Mouse (Mus musculus) kidney, adult 9 months (tissue): ENCODE results near the gene Cdca4.

Source experiments
- DNase-seq: peaks from one replicate; pipeline ENCODE4 v3.0.0; 2022

Gene Cdca4

GRCm38 (mm10) chr12:112798716-112799115 is 30.5 kb downstream of the Cdca4 start:
- DNase-seq = no peak

GRCm38 (mm10) chr12:112798332-112798681 is 30.9 kb downstream of the Cdca4 start:
- DNase-seq = no peak

DNA sequence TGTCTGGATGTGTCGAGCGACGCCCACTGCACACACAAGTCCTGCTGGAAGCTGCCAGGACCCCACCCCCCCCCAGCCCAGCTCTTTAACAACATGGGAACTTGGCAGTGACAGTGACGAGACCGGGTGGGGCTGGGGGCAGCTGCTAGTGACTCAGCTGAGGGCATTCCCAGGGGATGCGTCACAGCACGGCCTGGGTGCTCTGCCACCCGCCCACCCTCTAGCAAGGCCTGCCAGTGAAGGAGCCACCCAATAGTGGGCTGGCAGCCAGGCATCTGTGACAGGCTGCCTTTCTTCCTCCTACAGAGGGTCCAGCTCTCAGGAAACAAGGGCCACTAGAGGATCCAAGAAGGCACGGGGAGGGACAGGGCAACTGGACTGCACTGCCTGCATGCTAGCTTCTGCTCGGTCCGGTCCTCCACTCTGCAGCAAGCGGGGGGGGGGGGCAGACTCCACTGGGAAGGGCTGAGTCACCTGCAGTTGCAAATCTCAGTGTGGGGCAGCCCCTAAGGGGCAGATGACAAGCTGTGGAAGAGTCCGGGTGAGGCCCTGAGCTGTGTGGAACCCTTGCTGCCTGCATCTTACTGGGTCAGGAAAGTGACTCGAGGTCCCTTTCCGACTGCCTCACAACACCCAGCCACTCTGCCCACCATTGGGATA is 31.4 kb downstream of the Cdca4 start:
- DNase-seq = no peak

- no peak for DNase-seq
Observed at GRCm38 (mm10) chr12:112796551-112797510, 32.4 kb downstream of the Cdca4 start.

GRCm38 (mm10) chr12:112795466-112796104 is 33.6 kb downstream of the Cdca4 start:
- no peak for DNase-seq

- no peak for DNase-seq
Observed at GRCm38 (mm10) chr12:112794998-112795397, 34.2 kb downstream of the Cdca4 start.

DNA sequence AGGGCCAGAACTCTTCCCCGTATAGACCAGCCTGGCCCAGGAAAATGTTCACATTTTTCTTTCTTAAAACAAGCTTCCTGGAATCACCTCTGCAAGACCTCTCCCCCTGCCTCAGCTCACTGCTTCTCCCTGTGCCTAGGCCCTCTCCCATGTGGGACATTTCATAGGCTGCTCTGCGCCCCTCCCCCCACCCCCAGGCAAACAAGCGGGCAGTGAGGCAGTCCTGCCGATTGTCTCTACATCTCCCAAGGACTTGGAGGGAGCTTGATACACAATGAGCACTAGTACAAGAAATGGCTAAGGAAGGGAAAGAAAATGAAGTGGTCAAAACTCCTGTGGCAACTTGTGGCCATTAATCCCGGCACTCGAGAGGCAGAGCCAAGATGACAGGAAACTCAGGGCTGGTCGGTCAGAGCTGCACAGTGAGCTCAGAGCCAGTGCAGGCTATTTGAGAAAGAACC is 34.8 kb downstream of the Cdca4 start:
- no peak for DNase-seq

- DNase-seq = no peak
Observed at GRCm38 (mm10) chr12:112793601-112794355, 35.4 kb downstream of the Cdca4 start.

DNA sequence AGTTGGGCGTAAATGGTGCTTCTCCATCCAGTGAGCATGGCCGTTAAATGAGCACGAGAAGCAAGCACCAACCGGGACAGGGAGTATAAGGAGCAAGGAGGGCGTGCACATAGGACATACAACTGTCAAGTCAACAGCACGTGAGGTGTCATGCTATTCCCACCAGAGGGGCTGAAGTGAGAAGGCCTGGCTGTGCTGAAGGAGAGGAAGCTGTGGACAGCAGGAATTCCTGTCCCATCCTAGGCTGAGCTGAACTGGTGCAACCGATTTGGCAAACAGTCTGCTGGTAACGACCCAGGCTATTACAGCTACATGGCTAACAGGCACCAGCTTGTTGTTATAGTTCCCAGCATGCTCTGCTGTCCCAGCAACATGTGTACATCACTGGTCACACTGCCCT is 38.2 kb downstream of the Cdca4 start:
- no peak for DNase-seq

DNA sequence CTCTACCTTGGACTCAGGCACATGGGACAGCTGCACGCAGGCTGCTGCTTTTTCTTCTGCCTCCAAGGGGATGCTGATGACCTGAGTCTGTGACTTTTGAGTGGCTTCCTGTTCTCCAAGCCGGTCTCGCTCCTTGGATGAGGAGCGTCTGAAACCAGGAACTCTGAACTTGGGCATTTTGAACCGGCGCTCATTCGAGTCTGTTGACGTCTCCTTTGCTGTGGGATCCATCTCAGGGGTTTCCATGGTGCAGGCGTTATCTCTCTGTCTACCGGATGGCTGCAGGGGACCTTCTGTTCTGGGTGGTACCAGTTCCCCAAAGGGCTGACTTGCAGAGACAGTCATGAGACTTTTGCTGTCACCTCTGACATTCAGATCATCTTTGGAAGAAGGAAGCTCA is 54.7 kb downstream of the Cdca4 start:
- DNase-seq = no peak

- no peak for DNase-seq
Observed at GRCm38 (mm10) chr12:112774026-112774425, 55.2 kb downstream of the Cdca4 start.

DNA sequence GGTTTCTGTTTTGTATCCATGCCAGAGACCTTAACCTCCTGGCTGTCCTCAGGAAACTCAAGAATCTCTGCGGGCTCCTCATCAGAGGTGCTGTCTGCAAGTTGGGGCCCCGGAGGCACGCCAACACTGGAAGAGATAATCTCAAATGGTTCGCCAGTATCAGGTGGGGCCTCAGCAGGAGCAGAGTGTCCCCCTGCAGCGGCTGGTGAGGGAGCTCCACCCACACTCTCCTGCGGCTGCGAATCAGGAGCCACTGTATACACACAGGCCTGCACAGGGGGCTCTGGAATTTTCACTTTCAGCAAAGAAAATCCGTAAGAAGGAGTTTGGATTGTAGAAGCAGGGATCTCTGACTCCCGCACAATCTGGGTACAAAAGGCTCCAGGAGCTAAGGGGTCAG is 55.9 kb downstream of the Cdca4 start:
- DNase-seq = no peak

- no peak for DNase-seq
Observed at GRCm38 (mm10) chr12:112772306-112772705, 56.9 kb downstream of the Cdca4 start.

DNA sequence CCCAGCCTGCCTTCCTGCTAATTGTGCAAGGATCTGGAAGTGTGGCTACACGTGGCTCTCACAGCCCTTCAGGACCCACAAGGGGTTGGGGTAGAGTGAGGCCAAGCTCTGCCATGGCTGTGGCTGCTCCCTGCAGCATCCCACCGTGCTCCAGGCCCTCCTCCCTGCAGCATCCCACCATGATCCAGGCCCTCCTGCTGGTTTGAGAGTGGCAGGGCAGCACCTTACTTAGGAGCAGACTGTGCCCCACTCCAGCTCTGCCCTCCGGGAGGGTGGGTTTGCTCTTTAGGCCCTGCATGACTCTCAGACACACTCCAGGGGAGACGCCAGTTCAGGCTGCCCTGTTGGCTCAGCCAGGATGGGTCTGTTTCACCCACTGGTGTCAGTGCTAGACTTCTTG is 58.8 kb downstream of the Cdca4 start:
- no peak for DNase-seq
